Mouse (Mus musculus): Measurements from ENCODE around the gene Ccs.

GRCm38 (mm10) chr19:4833977-4834376 is 5.2 kb downstream of the Ccs start:
- TF ChIP-seq POLR2A (IDR thresholded peaks at IDR 0.05; ENCODE audit: borderline replicate concordance, low read depth, low read length) (no peak), CTCF (IDR thresholded peaks at IDR 0.05; ENCODE audit: low read depth, low read length) (no peak)

Data from bone marrow macrophage, adult 2 months (primary cell).